Mouse (Mus musculus) cortical plate, adult 2 months (tissue): ENCODE measurements around the gene Olfr76. TPM values are rescaled to one million over a fixed set of nuclear protein-coding genes. Genes with fewer than 3 reads are reported as not detected.
"Not testable (repeated sequence)": the region's sequence is repeated elsewhere in the genome, so short reads cannot be mapped to it uniquely, and the experiment has no call there.

Experiments
- H3K27ac ChIP-seq: fragments of 200-500 bp; 2 replicates; pipeline ENCODE4 v1.5.1; 2012; ENCODE audit warnings: low read length, control low read depth, inconsistent platforms; ENCODE audit not compliant: insufficient read depth
- H3K4me1 ChIP-seq: fragments of 200-500 bp; 2 replicates; pipeline ENCODE4 v1.6.1; 2011; ENCODE audit warnings: low read length; ENCODE audit not compliant: control insufficient read depth, insufficient read depth
- H3K4me3 ChIP-seq: fragments of 200-500 bp; 2 replicates; pipeline ENCODE4 v1.5.1; 2011; ENCODE audit warnings: mild to moderate bottlenecking, low read length, control low read depth; ENCODE audit not compliant: insufficient read depth
- CTCF ChIP-seq: fragments of 200-500 bp; IDR thresholded peaks from 2 replicates; pipeline ENCODE4 v1.5.1; 2011; ENCODE audit warnings: mild to moderate bottlenecking, control low read depth, low read length; ENCODE audit not compliant: insufficient read depth; ENCODE audit errors: extremely low read depth
- POLR2A ChIP-seq: fragments of 200-500 bp; IDR thresholded peaks from 2 replicates; pipeline ENCODE4 v1.6.1; 2011; ENCODE audit warnings: mild to moderate bottlenecking, low read length, control low read depth; ENCODE audit not compliant: insufficient read depth; ENCODE audit errors: extremely low read depth
- polyA plus RNA-seq: library from polyadenylated mRNA; depleted of rRNA; stranded (reverse); fragments of >200 nt; gene quantifications from 2 replicates; pipeline ENCODE4 v1.2.3, GENCODE M21; 2012; rRNA removed

Olfr76 gene
- polyA plus RNA-seq: not detected in 2 replicates

DNA sequence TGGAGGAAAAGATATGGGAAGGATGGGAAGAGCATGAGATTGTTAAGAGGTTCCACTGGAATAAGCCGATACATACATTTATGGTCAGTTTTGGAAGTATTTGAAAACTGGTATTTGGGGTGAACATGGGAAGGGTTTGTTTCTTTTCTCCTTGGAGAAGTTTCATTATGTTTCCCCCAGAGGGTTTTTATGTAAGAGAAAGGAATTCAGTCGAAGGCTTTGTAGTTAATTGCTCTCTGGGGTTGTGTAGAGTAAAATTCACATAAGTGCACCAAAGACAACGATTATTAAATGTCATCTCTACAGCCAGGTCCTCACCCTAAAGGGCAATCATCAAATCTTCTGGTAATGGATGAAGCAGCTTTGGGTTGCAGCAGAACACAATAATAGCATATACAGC is at the start of gene Olfr76:
Gene Olfr76 (minus strand): TSS at position 101 of the 400 bp plus-strand sequence.
- no peak for TF ChIP-seq CTCF
- TF ChIP-seq POLR2A: no peak
- no peak within 1 kb of the TSS for H3K27ac ChIP-seq
- H3K4me3 ChIP-seq: no peak within 1 kb of the TSS
- H3K4me1 ChIP-seq: no peaks in the 10 kb centered on the region

DNA sequence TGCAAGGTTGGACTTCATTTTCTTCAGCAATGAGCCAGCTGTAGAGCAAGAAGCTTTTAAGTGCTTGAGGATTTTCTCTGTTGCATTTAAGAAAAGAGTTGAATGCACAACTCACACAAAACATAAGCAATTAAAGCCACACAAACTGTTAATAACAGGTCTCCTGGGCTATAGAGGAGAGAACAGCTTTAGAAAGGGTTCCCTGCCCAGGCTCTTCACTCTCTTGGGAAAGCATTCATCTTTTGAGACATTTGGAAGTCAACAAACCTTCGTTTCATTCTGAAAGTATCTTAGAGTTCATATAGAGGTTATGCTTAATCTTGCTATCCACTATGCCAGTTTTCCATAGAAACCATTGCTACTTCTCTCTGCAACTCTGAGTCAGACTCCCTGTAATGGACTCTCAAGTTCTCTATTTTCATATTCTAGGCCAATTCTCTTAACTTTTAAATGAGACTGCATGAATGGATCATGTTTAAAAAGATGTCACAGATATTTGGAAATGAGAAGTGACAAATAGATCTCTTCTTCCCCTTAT is 47.1 kb upstream of the Olfr76 start, which contains the start of gene Olfr1555-ps1:
Gene Olfr1555-ps1 (minus strand): TSS at position 51 of the 538 bp plus-strand sequence.
- not testable (repeated sequence) for H3K27ac ChIP-seq, H3K4me3 ChIP-seq, H3K4me1 ChIP-seq

DNA sequence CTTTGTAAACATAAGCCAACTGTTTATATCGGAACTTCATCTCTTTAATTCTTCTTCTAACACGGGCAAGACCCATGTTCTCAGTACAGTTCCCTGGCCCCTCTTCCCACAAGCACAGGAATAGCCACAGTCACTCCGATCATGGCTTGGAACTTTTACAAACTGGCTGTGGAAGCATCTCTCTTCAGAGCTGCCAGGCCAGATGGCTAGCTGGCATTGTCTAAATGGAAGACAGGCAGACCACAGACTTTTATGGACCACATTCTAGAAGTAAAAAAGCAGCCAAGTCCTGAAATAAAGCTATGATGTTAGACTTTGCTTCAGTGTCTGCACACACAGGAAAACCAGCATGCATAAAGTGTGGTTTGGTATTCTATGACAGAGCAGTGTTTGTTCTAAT is 22.4 kb upstream of the Olfr76 start:
- Histone ChIP-seq H3K27ac (no peak overlapping the region), H3K4me3 (no peak overlapping the region), H3K4me1 (no peaks in the 10 kb centered on the region)
- TF ChIP-seq POLR2A (no peak), CTCF (no peak)

DNA sequence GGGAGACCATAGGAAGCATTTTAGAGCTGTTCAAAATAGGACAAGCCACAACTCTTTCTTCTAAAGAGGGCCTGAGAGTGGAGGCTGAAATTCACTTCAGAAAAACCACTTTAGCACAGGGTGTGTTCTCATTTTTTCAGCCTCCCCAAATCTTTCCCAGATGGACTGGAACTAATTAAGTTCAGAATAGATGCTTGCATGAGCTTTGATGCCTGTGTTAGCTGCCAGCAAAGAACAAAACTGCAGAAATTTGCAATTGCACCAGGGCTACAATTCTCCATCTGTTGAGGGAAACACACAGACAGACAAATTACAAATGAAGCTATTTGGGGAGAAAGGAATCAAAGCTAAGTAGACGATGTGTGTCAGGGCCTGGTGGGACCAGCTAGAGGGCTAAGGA is 20.4 kb upstream of the Olfr76 start:
- Histone ChIP-seq H3K4me1 (no peaks in the 10 kb centered on the region), H3K4me3 (no peak overlapping the region), H3K27ac (no peak overlapping the region)
- TF ChIP-seq POLR2A: no peak
- TF ChIP-seq CTCF: no peak

DNA sequence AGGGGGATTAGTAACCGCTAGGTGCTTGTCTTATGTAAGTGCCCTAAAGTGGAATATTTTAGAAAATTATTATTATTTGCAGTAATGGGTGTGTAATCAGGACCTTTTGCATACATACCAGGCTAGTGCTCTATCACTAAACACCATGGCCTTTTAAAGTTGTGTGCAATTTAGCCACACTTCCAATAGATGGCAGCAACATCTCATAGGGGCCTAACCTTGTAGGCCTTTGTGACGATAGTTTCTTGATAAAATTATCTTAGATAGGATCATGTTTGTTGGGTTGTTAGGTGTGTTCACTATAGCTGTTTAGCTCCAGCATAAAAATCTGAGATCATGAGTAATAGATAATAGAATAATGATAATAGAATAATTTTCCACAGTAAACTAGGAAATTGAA is 11.3 kb upstream of the Olfr76 start:
- H3K4me3 ChIP-seq: no peak overlapping the region
- TF ChIP-seq CTCF (peak; percentile 57; the same call in 1 of the 2 replicates), POLR2A (no peak)
- H3K27ac ChIP-seq: no peak overlapping the region
- H3K4me1 ChIP-seq: no peaks in the 10 kb centered on the region

DNA sequence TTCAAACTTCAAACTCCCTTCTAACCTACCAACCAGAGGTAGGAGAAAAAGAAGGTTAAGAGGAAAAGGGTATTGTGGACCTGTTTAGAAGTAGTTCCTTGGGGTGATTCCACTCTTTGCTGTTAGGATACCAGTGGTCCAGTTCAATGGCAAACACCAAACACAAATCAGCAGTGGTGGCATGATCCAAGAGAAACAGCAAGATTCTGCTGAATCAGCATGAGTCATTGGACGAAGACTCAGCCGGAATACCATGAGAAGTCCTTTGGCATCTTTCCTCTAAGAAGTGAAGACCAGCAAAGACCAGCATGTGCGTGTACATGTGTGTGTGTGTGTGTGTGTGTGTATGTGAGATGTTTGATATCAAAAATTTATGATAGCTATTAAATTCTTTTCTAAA is 6.5 kb downstream of the Olfr76 start:
- no peak overlapping the region for H3K4me3 ChIP-seq
- no peaks in the 10 kb centered on the region for H3K4me1 ChIP-seq
- TF ChIP-seq POLR2A (no peak), CTCF (no peak)
- no peak overlapping the region for H3K27ac ChIP-seq

DNA sequence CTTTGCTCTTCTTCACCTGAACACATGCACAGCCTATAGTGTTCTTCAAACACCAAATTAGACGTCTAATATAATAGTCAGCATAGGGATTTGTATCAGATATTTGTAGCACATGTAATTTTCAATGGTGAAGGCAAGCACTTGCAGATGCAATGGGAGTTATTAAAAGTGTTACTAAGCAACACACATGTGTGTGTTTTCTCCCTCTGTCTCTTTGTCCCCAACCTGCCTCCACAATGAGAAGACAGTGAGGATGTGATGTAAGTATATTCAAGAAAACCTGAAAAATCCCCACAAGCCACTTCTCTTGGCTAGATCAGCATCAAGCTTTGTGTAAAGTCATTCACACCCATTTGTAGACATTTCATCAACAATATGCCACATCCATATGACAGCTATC is 7.2 kb downstream of the Olfr76 start, which contains the start of gene Olfr1428:
Gene Olfr1428 (minus strand): TSS at position 101 of the 400 bp plus-strand sequence.
- Histone ChIP-seq H3K27ac (no peak within 1 kb of the TSS), H3K4me3 (no peak within 1 kb of the TSS), H3K4me1 (no peaks in the 10 kb centered on the region)
- TF ChIP-seq CTCF (no peak), POLR2A (no peak)

DNA sequence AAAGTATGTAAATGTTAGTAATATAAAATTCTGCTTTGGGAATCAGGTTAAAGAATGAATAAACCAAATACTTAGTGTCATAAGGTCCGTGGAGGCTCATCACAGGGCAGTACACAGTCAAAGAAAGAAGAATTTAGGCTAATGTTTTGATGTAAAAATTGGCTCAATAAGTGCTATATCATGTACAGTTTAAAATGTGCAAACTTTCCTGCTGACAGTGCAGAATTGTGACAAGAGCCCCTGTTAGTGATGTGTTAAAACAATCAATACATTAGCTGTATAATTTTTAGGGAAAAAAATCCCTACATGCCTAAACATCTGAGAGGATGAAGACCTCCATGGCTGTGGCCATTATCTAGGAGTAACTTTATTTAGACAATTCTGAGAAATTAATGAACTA is 9.2 kb downstream of the Olfr76 start:
- TF ChIP-seq POLR2A (no peak), CTCF (no peak)
- no peak overlapping the region for H3K27ac ChIP-seq
- no peaks in the 10 kb centered on the region for H3K4me1 ChIP-seq
- no peak overlapping the region for H3K4me3 ChIP-seq

DNA sequence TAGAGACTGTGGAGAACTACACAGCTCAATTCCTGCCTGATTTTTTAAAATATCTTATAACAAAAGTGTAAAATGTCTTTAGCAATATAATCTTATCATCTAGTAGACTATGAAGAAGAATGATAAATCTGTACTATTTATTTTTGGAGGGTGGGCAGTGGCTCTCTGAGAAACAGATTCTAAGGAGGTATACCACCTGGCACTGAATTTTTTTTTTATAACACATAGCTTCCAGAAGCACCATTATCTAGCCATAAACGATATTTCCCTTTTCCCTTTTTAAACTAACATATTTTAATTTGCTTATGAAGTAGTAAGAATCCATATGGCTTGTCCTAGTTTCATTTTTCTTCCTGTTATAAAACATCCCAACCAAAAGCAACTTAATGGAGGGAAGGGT is 18.5 kb downstream of the Olfr76 start:
- H3K27ac ChIP-seq: no peak overlapping the region
- H3K4me3 ChIP-seq: no peak overlapping the region
- no peak for TF ChIP-seq POLR2A
- TF ChIP-seq CTCF: no peak
- no peaks in the 10 kb centered on the region for H3K4me1 ChIP-seq

DNA sequence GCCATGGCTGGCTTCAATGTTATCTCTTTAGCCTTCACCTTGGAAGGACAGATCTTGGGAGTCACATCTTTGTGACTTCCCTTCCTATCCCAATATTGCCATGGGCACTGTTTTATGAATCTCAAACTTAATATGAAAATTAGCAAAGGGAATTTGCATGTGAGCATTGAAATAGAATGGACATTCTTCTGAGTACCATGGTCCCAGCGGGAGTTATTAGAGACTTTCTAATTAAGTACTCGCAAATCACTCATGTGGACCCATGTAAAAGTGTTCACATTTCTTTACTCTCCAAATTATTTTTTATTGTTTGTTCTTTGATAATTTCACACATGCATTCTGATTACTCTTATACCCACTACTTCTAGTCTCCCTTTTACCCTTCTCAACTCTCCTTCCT is 19.8 kb downstream of the Olfr76 start, which contains the start of gene Olfr1427:
Gene Olfr1427 (minus strand): TSS at position 101 of the 400 bp plus-strand sequence.
- TF ChIP-seq CTCF: no peak
- no peak for TF ChIP-seq POLR2A
- Histone ChIP-seq H3K4me3 (no peak within 1 kb of the TSS), H3K27ac (peak within 1 kb of the TSS; percentile 17; the same call in 1 of the 2 replicates), H3K4me1 (no peaks in the 10 kb centered on the region)

DNA sequence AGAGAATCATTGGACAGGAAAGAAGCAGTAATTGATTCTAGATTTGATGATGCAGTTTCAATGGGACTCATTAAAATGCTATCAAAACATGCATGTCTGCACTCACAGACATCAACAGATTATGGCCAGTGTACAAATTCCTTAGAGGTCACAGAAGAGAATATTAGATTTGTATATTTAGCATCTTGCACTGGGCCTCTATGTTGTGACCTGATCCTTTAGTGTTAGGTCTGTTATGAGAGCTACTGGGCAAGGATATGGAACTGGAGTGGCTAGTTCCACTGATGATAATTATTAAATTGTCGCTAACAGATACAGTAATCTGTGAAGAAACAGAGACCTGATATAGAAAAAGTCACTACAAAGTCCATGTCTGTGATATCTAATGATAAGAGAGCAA is 31.1 kb downstream of the Olfr76 start, which contains the start of gene Olfr1426:
Gene Olfr1426 (minus strand): TSS at position 101 of the 400 bp plus-strand sequence.
- H3K27ac ChIP-seq: no peak within 1 kb of the TSS
- TF ChIP-seq POLR2A: no peak
- TF ChIP-seq CTCF: no peak

DNA sequence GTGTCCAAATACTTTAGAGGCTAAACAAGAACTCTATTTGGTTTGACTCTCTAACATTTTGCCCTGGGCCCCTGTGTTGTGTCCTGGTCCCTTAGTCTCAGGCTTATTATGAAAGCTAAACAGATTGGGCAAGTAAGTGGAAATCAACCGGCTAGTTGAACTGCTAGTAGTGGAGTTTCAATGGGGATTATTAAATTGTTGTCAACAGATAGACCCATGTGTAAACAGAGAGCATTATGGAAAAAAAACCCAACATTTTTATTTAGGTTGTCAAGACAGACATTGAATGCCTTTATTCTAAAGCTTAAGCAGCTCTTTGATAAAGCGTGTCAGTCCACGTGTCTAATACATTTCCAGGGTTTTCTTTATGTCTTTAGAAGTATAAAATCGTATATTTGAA is 45.4 kb downstream of the Olfr76 start, which contains the start of gene Olfr1425:
Gene Olfr1425 (minus strand): TSS at position 101 of the 400 bp plus-strand sequence.
- H3K4me3 ChIP-seq, H3K27ac ChIP-seq, H3K4me1 ChIP-seq: not testable (repeated sequence)

More for the DNA sequence above, 31.1 kb downstream of the Olfr76 start, which contains the start of gene Olfr1426:
- H3K4me1 ChIP-seq: no peaks in the 10 kb centered on the region; the same call in 1 of the 2 replicates
- no peak within 1 kb of the TSS for H3K4me3 ChIP-seq

DNA sequence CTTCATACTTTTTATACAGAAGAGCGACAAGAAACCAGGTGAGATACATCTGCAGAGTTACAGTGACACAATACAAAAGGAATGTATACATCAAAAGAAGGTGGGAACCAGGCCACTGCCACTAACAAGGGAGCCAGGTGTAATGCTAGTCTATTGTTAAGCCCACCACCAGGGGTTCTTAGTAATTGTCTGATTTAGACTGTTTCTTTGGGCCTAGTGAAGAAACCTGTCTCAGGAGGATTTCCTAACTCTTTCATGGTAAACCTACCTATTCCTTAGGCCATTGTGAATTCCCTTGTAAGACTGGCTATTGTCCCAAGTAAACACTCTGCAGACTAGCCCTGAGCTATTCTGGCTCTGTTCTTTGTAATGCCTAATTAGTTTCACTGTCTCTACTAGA is 53.5 kb downstream of the Olfr76 start:
- not testable (repeated sequence) for H3K4me3 ChIP-seq, H3K4me1 ChIP-seq, H3K27ac ChIP-seq
